Mouse (Mus musculus) embryonic fibroblast, embryonic 13.5 days (primary cell): ENCODE measurements around the gene Tbc1d16. TPM values are rescaled to one million over a fixed set of nuclear protein-coding genes. Genes with fewer than 3 reads are reported as not detected.
"Not testable (repeated sequence)": the region's sequence is repeated elsewhere in the genome, so short reads cannot be mapped to it uniquely, and the experiment has no call there.

Experiments used
- H3K27ac ChIP-seq: 2 replicates; pipeline ENCODE4 v1.5.1; 2012; ENCODE audit warnings: low read length, control low read depth, inconsistent platforms; ENCODE audit not compliant: insufficient read depth
- H3K4me1 ChIP-seq: 2 replicates; pipeline ENCODE4 v1.6.1; 2011; ENCODE audit warnings: low read length; ENCODE audit not compliant: control insufficient read depth, insufficient read depth
- H3K4me3 ChIP-seq: 2 replicates; pipeline ENCODE4 v1.5.1; 2011; ENCODE audit warnings: mild to moderate bottlenecking, control low read depth, low read length; ENCODE audit not compliant: insufficient read depth
- CTCF ChIP-seq: IDR thresholded peaks from 2 replicates; pipeline ENCODE4 v1.5.1; 2011; ENCODE audit warnings: mild to moderate bottlenecking, control low read depth, low read length, moderate library complexity, borderline replicate concordance; ENCODE audit not compliant: insufficient read depth
- POLR2A ChIP-seq: IDR thresholded peaks from 2 replicates; pipeline ENCODE4 v1.6.1; 2011; ENCODE audit warnings: low read depth, mild to moderate bottlenecking, control low read depth, low read length, moderate library complexity
- polyA plus RNA-seq: library from polyadenylated mRNA; stranded (reverse); fragments of >200 nt; gene quantifications from 2 replicates; pipeline ENCODE4 v1.2.4, GENCODE M21; 2011; ENCODE audit warnings: low read depth; ENCODE audit not compliant: missing spikeins, insufficient read length

Tbc1d16 gene
- polyA plus RNA-seq, 1 experiment = 10.6 TPM

- H3K4me1 ChIP-seq = no peaks in the 10 kb centered on the region
- H3K27ac ChIP-seq = no peak overlapping the region
- TF ChIP-seq POLR2A (no peak), CTCF (no peak)
- no peak overlapping the region for H3K4me3 ChIP-seq
Measured at GRCm38 (mm10) chr11:119118905-119119304, 109.4 kb downstream of the Tbc1d16 start.

GRCm38 (mm10) chr11:119117945-119118344 lies 110.4 kb downstream of the Tbc1d16 start:
- Histone ChIP-seq H3K4me3 (no peak overlapping the region), H3K4me1 (no peaks in the 10 kb centered on the region), H3K27ac (no peak overlapping the region)
- TF ChIP-seq POLR2A (no peak), CTCF (no peak)

- H3K4me3 ChIP-seq = no peak overlapping the region
- no peaks in the 10 kb centered on the region for H3K4me1 ChIP-seq
- TF ChIP-seq POLR2A = no peak
- TF ChIP-seq CTCF = no peak
- H3K27ac ChIP-seq = no peak overlapping the region
Measured at GRCm38 (mm10) chr11:119116992-119117391, 111.3 kb downstream of the Tbc1d16 start.

GRCm38 (mm10) chr11:119112721-119113120 lies 115.6 kb downstream of the Tbc1d16 start:
- H3K4me1 ChIP-seq = no peaks in the 10 kb centered on the region
- TF ChIP-seq POLR2A = no peak
- H3K27ac ChIP-seq = no peak overlapping the region
- H3K4me3 ChIP-seq = no peak overlapping the region

GRCm38 (mm10) chr11:119111345-119111744 lies 117.0 kb downstream of the Tbc1d16 start:
- Histone ChIP-seq H3K4me1 (no peaks in the 10 kb centered on the region), H3K4me3 (no peak overlapping the region), H3K27ac (no peak overlapping the region)
- TF ChIP-seq POLR2A = no peak
- TF ChIP-seq CTCF = no peak

GRCm38 (mm10) chr11:119109415-119110071 lies 118.8 kb downstream of the Tbc1d16 start:
- no peaks in the 10 kb centered on the region for H3K4me1 ChIP-seq
- TF ChIP-seq CTCF = no peak
- TF ChIP-seq POLR2A = no peak
- H3K4me3 ChIP-seq = no peak overlapping the region
- no peak overlapping the region for H3K27ac ChIP-seq

GRCm38 (mm10) chr11:119108573-119109263 lies 119.6 kb downstream of the Tbc1d16 start:
- TF ChIP-seq CTCF (no peak), POLR2A (no peak)
- Histone ChIP-seq H3K27ac (no peak overlapping the region), H3K4me1 (no peaks in the 10 kb centered on the region), H3K4me3 (no peak overlapping the region)

GRCm38 (mm10) chr11:119106289-119106688 lies 122.0 kb downstream of the Tbc1d16 start:
- H3K4me1 ChIP-seq = no peaks in the 10 kb centered on the region
- H3K4me3 ChIP-seq = no peak overlapping the region
- no peak overlapping the region for H3K27ac ChIP-seq
- no peak for TF ChIP-seq CTCF
- no peak for TF ChIP-seq POLR2A

- no peak for TF ChIP-seq POLR2A
- no peak for TF ChIP-seq CTCF
- no peaks in the 10 kb centered on the region for H3K4me1 ChIP-seq
- no peak overlapping the region for H3K4me3 ChIP-seq
- no peak overlapping the region for H3K27ac ChIP-seq
Measured at GRCm38 (mm10) chr11:119105748-119106147, 122.6 kb downstream of the Tbc1d16 start.

GRCm38 (mm10) chr11:119105071-119105609 lies 123.2 kb downstream of the Tbc1d16 start:
- no peak overlapping the region for H3K4me3 ChIP-seq
- TF ChIP-seq POLR2A = no peak
- TF ChIP-seq CTCF = no peak
- H3K4me1 ChIP-seq = no peaks in the 10 kb centered on the region
- H3K27ac ChIP-seq = no peak overlapping the region

- no peak for TF ChIP-seq CTCF
- TF ChIP-seq POLR2A = no peak
- H3K27ac ChIP-seq = no peak overlapping the region
- H3K4me3 ChIP-seq = no peak overlapping the region
- H3K4me1 ChIP-seq = no peaks in the 10 kb centered on the region
Measured at GRCm38 (mm10) chr11:119103991-119104390, 124.3 kb downstream of the Tbc1d16 start.

GRCm38 (mm10) chr11:119100355-119100754 lies 127.9 kb downstream of the Tbc1d16 start:
- not testable (repeated sequence) for H3K4me1 ChIP-seq, H3K4me3 ChIP-seq, H3K27ac ChIP-seq
